Mouse (Mus musculus): Measurements from ENCODE around the gene Nfe2. TPM values are rescaled to one million over a fixed set of nuclear protein-coding genes. Genes with fewer than 3 reads are reported as not detected.

The Nfe2 gene
- polyA plus RNA-seq, 1 experiment from 2014 or later: 171 TPM

DNA sequence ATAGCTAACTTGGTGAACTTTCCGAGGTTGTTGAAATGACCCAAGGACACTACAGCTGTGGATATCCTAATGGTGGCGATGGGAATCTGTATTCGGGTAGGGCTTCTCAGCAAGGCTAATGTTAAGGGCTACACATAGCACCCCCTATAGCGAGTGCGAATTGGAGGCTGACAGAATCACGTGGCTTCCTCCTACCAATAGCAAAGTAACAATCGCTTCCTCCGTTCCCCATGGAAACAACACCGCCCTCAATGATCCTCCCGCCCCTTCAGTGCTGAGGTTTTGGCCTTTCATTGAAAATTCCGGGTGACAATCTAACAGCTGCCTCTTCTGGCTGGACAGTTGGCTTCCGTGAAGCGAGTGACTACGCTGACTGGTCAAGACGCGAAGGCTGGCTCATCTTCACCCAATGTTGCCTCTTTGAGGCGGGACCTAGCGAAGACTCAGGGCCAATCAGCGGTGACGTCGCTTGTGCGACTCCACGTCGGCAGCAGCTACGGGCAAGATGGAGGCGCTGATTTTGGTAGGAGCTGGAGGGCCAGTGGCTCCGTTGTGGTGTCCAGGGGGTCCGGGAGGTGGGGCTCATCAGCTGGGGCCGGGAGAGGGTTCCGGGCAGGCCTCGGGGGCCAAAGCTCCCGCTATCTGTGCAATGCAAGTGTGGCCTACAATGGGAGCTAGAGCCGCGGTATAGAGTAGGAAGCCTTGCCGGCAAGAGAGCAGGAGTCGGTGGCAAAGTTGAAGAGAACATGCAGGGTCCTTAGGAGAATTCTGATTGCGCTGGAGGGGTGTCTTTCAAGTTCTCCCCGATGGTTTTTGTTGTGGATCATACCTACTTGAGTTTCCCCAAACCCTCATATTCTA, 14.4 kb upstream of the Nfe2 start, which contains the start of gene Copz1:
Gene Copz1, plus strand, starts transcription at position 296 of the 861 bp plus-strand sequence.
- Histone ChIP-seq H3K36me3 (peaks cover 14% of the 10 kb centered on the region), H3K9me3 (replicated peaks) (no peaks in the 10 kb centered on the region), H3K4me2 (peak within 1 kb of the TSS; percentile 76), H3K27me3 (no peaks in the 10 kb centered on the region), H3K9ac (peak within 1 kb of the TSS; percentile 87), H3K4me1 (replicated peaks) (peaks cover 64% of the 10 kb centered on the region), H3K27ac (peak within 1 kb of the TSS; percentile 85), H3K4me3 (replicated peaks) (peak within 1 kb of the TSS; percentile 82)
- WGBS (ENCODE audit: insufficient replicate concordance): 0% methylated on average over 38 of the region's 38 CpGs
- DNase-seq (peak; percentile 97), ATAC-seq (ENCODE audit: low read depth) (peak; percentile 97)

DNA sequence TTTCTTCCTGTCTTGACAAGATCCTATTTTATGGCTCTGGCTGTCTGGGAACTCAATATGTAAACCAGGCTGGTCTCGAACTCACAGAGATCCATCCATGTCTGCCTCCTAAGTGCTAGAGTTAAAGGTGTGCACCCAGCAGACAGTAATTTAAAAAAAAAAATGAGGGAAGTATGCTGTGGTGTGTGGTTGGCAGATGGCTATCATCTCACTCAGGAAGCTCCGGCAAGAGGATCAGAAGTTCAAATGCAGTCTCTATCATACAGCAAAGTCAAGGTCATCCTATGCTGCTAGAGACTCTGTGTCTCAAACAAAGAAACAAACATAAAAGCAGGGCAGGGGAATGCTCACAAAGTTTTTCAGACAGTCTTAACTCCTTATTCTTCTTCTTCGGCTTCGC, 10.7 kb upstream of the Nfe2 start:
- H3K27me3 ChIP-seq: no peaks in the 10 kb centered on the region
- peak overlapping the region; percentile 69 for H3K27ac ChIP-seq
- no peak overlapping the region for H3K4me2 ChIP-seq
- H3K36me3 ChIP-seq: no peaks in the 10 kb centered on the region
- DNase-seq (no peak), ATAC-seq (ENCODE audit: low read depth) (no peak)
- no peak overlapping the region for H3K4me3 ChIP-seq (replicated peaks)
- 44% methylated on average over 4 of the region's 4 CpGs for WGBS (ENCODE audit: insufficient replicate concordance)
- no peaks in the 10 kb centered on the region for H3K9me3 ChIP-seq (replicated peaks)
- H3K4me1 ChIP-seq (replicated peaks): peaks cover 64% of the 10 kb centered on the region
- peak overlapping the region; percentile 43; the same call in 1 of the 2 replicates for H3K9ac ChIP-seq

DNA sequence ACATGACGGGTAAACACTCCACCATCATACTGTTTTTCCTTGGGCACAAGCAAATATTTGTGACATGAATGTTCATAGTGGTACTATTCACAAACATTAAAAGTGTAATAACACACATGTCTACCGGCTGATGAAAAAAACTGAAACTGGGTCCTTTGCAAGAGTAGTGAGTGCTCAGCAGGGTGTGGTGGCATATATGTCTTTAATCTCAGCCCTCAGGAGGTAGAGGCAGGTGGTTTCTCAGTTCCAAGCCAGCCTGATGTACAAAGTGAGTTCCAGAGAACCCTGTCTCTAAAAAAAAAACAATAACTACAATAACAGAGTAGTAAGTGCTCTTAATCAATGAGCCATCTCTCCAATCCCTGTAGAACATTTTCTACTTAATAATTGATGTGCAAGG, 6.6 kb upstream of the Nfe2 start:
- WGBS (ENCODE audit: insufficient replicate concordance): 62% methylated on average over 2 of the region's 2 CpGs
- Histone ChIP-seq H3K9ac (0 out of 2 replicates have a peak overlapping the region, but pooled peaks have one; percentile 23), H3K27ac (peak overlapping the region; percentile 40), H3K27me3 (no peaks in the 10 kb centered on the region), H3K9me3 (replicated peaks) (no peaks in the 10 kb centered on the region), H3K4me3 (replicated peaks) (no peak overlapping the region), H3K4me2 (no peak overlapping the region), H3K36me3 (no peaks in the 10 kb centered on the region), H3K4me1 (replicated peaks) (peaks cover 72% of the 10 kb centered on the region)
- ATAC-seq (ENCODE audit: low read depth) (peak; percentile 71), DNase-seq (no peak)

DNA sequence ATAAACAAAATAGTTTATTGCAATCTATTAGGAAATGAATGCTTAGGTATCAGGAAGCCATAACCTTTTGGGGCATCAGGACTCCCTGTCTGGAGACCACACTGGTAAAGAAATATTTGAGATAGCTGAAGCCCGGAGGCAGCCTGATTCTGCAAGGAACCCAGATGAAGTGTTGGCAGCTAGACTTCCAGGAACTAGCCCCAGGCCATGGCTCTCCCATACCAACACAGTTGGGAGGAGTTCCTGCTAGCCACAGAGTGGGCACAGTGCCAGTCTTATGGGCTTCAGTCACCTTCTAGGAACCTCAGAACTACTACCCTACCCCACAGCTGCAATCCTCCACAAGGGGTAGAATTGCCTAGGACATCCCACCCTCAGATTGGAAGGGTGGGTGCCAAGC, 1.8 kb upstream of the Nfe2 start:
- Histone ChIP-seq H3K27me3 (no peaks in the 10 kb centered on the region), H3K27ac (peak overlapping the region; percentile 99), H3K4me1 (replicated peaks) (peaks cover 79% of the 10 kb centered on the region), H3K9me3 (replicated peaks) (no peaks in the 10 kb centered on the region), H3K9ac (peak overlapping the region; percentile 71), H3K4me3 (replicated peaks) (no peak overlapping the region), H3K4me2 (peak overlapping the region; percentile 7; the same call in 1 of the 2 replicates), H3K36me3 (no peaks in the 10 kb centered on the region)
- DNase-seq (no peak), ATAC-seq (ENCODE audit: low read depth) (no peak)
- 5% methylated on average over 1 of the region's 1 CpGs for WGBS (ENCODE audit: insufficient replicate concordance)

DNA sequence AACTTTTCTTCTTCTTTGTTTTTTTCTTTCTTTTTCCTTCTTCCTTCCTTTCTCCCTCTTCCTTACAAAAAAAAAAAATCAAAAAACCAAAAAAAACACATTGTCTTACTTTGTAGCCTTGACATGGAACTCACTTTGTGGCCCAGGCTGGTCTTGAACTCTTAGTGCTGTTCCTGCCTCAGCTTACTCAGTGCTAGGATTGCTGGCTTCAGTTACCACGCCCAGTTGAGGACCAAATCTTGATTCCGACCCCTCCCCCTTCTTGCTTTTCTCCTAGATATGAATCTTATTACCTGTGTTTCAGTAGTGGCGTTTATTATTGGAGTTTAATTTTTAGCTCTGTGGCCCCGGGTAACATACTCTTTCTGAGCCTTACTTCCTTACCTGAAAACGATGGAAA, 959 bp upstream of the Nfe2 start:
- H3K9ac ChIP-seq: peak overlapping the region; percentile 71
- H3K4me2 ChIP-seq: peak overlapping the region; percentile 83
- peak overlapping the region; percentile 99 for H3K27ac ChIP-seq
- peak overlapping the region; percentile 75; the same call in 1 of the 2 replicates for H3K4me3 ChIP-seq (replicated peaks)
- H3K27me3 ChIP-seq: no peaks in the 10 kb centered on the region
- no peaks in the 10 kb centered on the region for H3K9me3 ChIP-seq (replicated peaks)
- H3K36me3 ChIP-seq: no peaks in the 10 kb centered on the region
- ATAC-seq (ENCODE audit: low read depth): no peak
- 30% methylated on average over 5 of the region's 5 CpGs for WGBS (ENCODE audit: insufficient replicate concordance)
- no peak for DNase-seq
- H3K4me1 ChIP-seq (replicated peaks): peaks cover 76% of the 10 kb centered on the region

DNA sequence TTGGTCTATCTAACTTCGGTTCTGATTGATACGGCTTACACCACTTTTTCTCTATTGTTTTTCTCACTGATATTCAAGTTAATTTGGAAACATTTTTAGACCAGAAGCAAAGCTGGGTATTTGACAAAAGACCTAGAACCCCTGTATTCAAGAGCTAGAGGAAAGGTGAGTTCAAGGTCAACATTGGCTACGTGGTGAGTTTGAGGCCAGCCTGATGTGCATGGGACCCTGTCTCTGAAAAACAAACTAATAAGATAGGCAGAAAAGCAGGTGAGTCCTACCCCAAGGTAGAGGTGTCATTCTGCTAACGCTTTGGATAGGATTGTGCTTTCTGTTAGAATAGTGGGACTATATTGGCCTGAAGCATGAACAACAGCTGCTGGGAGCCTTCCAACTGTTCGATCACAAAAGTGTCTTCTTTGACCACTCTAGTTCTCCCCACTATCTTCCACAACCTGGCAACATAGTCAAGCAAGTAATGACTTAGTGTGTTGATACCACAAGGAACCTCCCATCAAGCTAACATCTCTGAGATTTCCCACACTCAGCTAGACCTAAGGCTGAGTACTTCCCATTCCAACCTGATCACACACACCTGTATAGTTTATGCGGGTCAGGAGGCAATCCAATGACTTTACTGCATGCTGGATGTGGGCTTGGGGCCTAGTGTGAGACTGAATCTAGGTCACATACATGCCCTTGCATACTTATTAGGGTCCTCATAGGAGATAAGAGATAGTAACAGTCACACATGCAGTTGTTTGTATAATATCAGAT, 1.8 kb downstream of the Nfe2 start:
- peak overlapping the region; percentile 75 for H3K4me3 ChIP-seq (replicated peaks)
- peak overlapping the region; percentile 97 for H3K9ac ChIP-seq

DNA sequence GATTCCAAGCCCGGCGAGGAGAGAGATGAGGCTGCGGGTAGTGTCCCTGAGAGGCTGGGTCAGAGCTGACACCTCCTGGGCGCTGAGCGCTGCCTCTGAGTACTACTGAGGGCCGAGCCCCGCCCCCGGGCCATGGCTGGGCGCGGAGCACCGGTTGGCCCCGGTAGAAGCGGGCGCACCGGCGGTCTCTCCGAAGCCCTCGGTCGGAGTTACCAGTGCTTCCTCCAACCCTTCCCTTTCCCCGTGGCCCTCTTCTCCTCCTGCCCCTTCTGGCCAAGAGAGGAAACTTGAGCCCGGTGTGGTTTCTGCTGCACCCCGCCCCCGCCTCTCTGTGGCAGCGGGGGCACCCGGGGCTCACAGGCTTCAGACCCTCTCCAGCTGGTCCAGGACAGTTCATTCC, 3.0 kb downstream of the Nfe2 start:
- WGBS (ENCODE audit: insufficient replicate concordance): under 1% methylated on average over 25 of the region's 25 CpGs

More for the DNA sequence above, 1.8 kb downstream of the Nfe2 start:
- Histone ChIP-seq H3K36me3 (peaks cover 15% of the 10 kb centered on the region), H3K27ac (peak overlapping the region; percentile 99), H3K4me2 (peak overlapping the region; percentile 83), H3K9me3 (replicated peaks) (no peaks in the 10 kb centered on the region), H3K4me1 (replicated peaks) (peaks cover 77% of the 10 kb centered on the region), H3K27me3 (no peaks in the 10 kb centered on the region)
- ATAC-seq (ENCODE audit: low read depth) (no peak), DNase-seq (no peak)
- 60% methylated on average over 6 of the region's 6 CpGs for WGBS (ENCODE audit: insufficient replicate concordance)

DNA sequence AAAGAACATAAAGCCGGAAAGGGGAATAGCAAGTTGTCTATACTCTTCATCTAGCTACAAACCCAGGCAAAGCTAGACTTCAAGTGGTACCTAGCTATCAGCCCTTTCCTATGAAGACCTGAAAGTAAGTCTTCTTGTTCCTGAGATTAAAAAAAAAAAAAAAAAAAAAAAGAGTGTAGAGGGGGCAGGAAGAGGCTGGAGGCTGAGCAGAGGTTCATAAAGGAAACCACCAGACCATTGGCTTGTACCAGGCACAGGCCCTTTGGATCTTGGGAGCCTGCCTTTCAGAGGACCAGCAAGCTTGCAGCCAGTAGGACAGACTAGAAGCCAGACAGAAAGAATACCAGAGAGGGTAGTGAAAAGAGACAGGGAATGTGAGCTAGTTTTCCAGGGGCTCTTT, 4.9 kb downstream of the Nfe2 start:
- Histone ChIP-seq H3K9ac (peak overlapping the region; percentile 97), H3K27ac (peak overlapping the region; percentile 99), H3K4me3 (replicated peaks) (peak overlapping the region; percentile 75), H3K36me3 (peaks cover 43% of the 10 kb centered on the region), H3K4me2 (peak overlapping the region; percentile 83), H3K4me1 (replicated peaks) (peaks cover 83% of the 10 kb centered on the region), H3K27me3 (no peaks in the 10 kb centered on the region), H3K9me3 (replicated peaks) (no peaks in the 10 kb centered on the region)
- ATAC-seq (ENCODE audit: low read depth) (no peak), DNase-seq (no peak)
- whole genome bisulfite sequencing (ENCODE audit: insufficient replicate concordance): 55% methylated on average over 1 of the region's 1 CpGs

More for the DNA sequence above, 3.0 kb downstream of the Nfe2 start:
- peak overlapping the region; percentile 99 for H3K27ac ChIP-seq
- H3K9ac ChIP-seq: peak overlapping the region; percentile 97
- H3K36me3 ChIP-seq: peaks cover 27% of the 10 kb centered on the region
- no peaks in the 10 kb centered on the region for H3K27me3 ChIP-seq
- DNase-seq: peak; percentile 79
- H3K4me3 ChIP-seq (replicated peaks): peak overlapping the region; percentile 75
- H3K4me1 ChIP-seq (replicated peaks): peaks cover 82% of the 10 kb centered on the region
- H3K4me2 ChIP-seq: peak overlapping the region; percentile 83
- peak; percentile 45 for ATAC-seq (ENCODE audit: low read depth)
- H3K9me3 ChIP-seq (replicated peaks): no peaks in the 10 kb centered on the region

DNA sequence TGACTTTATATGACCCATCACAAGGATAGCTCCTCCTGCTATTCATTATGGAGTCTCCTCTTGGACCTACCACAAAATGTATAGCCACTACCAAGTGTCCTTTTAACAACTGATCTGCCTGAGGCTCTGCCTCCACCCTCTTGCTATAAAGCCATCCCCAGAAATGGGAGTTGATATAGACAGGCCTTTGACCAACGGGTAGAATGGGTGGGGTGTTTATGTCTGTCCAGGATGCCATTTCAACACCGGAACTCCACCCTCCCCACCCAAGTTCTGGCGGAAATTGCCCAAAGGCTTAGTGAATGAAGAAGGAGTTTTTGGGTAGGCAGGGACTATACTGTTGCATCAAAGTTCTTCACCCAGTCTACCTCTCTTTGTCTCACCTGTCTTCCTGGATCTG, 5.5 kb downstream of the Nfe2 start:
- peak; percentile 56 for ATAC-seq (ENCODE audit: low read depth)
- peaks cover 85% of the 10 kb centered on the region for H3K4me1 ChIP-seq (replicated peaks)
- no peaks in the 10 kb centered on the region for H3K27me3 ChIP-seq
- no peaks in the 10 kb centered on the region for H3K9me3 ChIP-seq (replicated peaks)
- peak overlapping the region; percentile 75 for H3K4me3 ChIP-seq (replicated peaks)
- peaks cover 50% of the 10 kb centered on the region for H3K36me3 ChIP-seq
- peak; percentile 73 for DNase-seq
- 21% methylated on average over 3 of the region's 3 CpGs for WGBS (ENCODE audit: insufficient replicate concordance)
- H3K4me2 ChIP-seq: peak overlapping the region; percentile 83
- H3K9ac ChIP-seq: peak overlapping the region; percentile 97
- H3K27ac ChIP-seq: peak overlapping the region; percentile 99

DNA sequence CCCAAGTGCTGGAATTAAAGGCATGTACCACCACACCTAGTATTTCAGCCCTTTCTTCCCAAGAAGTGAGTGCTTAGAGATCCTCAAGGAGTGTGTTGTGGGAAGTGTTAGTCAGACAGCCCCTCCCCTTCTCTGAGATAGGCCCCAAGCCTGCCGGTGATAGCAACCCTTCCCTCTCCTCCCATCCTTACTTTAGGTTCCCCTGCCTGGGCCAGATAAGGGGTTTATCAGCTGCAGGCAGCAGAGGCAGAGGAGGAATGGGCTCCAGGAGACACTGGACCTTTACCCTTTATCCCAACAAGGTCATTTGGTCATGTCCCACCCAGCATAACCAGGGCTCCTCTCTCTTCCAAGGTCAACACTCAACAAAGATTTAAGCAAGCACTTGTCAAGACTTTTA, 6.6 kb downstream of the Nfe2 start:
- H3K27me3 ChIP-seq: no peaks in the 10 kb centered on the region
- 3% methylated on average over 1 of the region's 1 CpGs for WGBS (ENCODE audit: insufficient replicate concordance)
- H3K4me2 ChIP-seq: peak overlapping the region; percentile 83
- ATAC-seq (ENCODE audit: low read depth) (peak; percentile 82), DNase-seq (peak; percentile 92)
- H3K4me3 ChIP-seq (replicated peaks): peak overlapping the region; percentile 75
- peak overlapping the region; percentile 97 for H3K9ac ChIP-seq
- peak overlapping the region; percentile 99 for H3K27ac ChIP-seq
- peaks cover 85% of the 10 kb centered on the region for H3K4me1 ChIP-seq (replicated peaks)
- peaks cover 61% of the 10 kb centered on the region for H3K36me3 ChIP-seq
- H3K9me3 ChIP-seq (replicated peaks): no peaks in the 10 kb centered on the region

DNA sequence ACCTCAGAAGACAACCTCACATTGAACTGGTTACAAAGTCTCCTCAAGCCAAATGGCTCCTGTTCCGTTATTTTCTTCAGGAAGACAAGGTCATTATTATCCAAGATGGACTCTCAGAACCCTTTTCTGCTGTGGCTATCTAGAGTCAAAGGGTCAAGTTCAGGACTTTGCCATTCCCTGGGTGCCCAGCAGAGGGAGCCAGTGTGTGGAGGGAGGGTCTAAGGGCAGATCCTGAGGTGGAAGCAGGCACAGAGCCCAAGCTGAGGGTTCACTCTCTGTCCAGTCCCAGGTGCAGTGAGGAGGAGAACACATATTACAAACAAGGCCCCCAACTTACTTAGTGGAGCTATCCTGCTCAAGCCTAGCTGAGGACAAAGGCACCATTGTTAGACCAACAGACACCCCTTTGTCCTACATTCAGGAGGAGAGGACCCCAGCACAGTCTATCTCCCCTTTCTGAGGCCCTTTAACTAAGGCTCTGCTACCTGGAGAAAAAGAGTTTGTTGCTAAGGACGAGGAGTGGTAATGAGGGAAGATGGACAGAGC, 7.9 kb downstream of the Nfe2 start:
- peak overlapping the region; percentile 99 for H3K27ac ChIP-seq
- peak overlapping the region; percentile 83 for H3K4me2 ChIP-seq
- DNase-seq: peak; percentile 79
- no peak for ATAC-seq (ENCODE audit: low read depth)
- peak overlapping the region; percentile 75 for H3K4me3 ChIP-seq (replicated peaks)
- peaks cover 83% of the 10 kb centered on the region for H3K4me1 ChIP-seq (replicated peaks)
- 26% methylated on average over 2 of the region's 2 CpGs for WGBS (ENCODE audit: insufficient replicate concordance)
- peak overlapping the region; percentile 97 for H3K9ac ChIP-seq
- H3K27me3 ChIP-seq: no peaks in the 10 kb centered on the region
- no peaks in the 10 kb centered on the region for H3K9me3 ChIP-seq (replicated peaks)
- H3K36me3 ChIP-seq: peaks cover 73% of the 10 kb centered on the region

Data from liver, embryonic 13.5 days (tissue).